Mouse (Mus musculus) small intestine, adult 10 weeks (tissue): ENCODE measurements around the gene Amdhd2. TPM values are rescaled to one million over a fixed set of nuclear protein-coding genes. Genes with fewer than 3 reads are reported as not detected.

Experiments used
- polyA plus RNA-seq: library from polyadenylated mRNA; stranded (reverse); fragments of 350-450 nt; fragmentation: Illumina TruSeq; extraction: RNeasy Lipid Tissue Mini Kit (QIAGEN cat#74804); gene quantifications from one replicate; pipeline ENCODE4 v1.2.3, GENCODE M21; 2014; ENCODE audit warnings: low replicate concordance

Amdhd2 gene
- polyA plus RNA-seq: 0.74 TPM

GRCm38 (mm10) chr17:24163176-24163962, at the start of gene Amdhd2:
Gene Amdhd2, minus strand, starts transcription at chr17:24163766.

GRCm38 (mm10) chr17:24209043-24209915, 45.7 kb upstream of the Amdhd2 start, which contains the start of gene Ntn3:
Gene Ntn3, minus strand, starts transcription at chr17:24209531.

GRCm38 (mm10) chr17:24205284-24205888, 41.8 kb upstream of the Amdhd2 start, which contains the start of gene Tbc1d24:
Gene Tbc1d24, minus strand, starts transcription at chr17:24205562.

GRCm38 (mm10) chr17:24169317-24170065, 5.9 kb upstream of the Amdhd2 start, which contains the start of gene Atp6v0c:
Gene Atp6v0c, minus strand, starts transcription at chr17:24169702.

GRCm38 (mm10) chr17:24150824-24151223, 12.7 kb downstream of the Amdhd2 start, which contains the start of gene Pdpk1:
Gene Pdpk1, minus strand, starts transcription at chr17:24150924.

Other genes starting within 250 kb of the Amdhd2 start
- gene Dcpp3, start 246.3 kb downstream of the Amdhd2 start, polyA plus RNA-seq: not detected
- not detected for gene Sbp, start 222.1 kb downstream of the Amdhd2 start, polyA plus RNA-seq
- gene Sbpl, start 208.5 kb downstream of the Amdhd2 start, polyA plus RNA-seq: not detected
- gene Prss30, start 183.2 kb downstream of the Amdhd2 start, polyA plus RNA-seq: 4.3 TPM
- not detected for gene Prss22, start 165.7 kb downstream of the Amdhd2 start, polyA plus RNA-seq
- gene Prss27, start 125.6 kb downstream of the Amdhd2 start, polyA plus RNA-seq: not detected
- gene Kctd5, start 90.3 kb downstream of the Amdhd2 start, polyA plus RNA-seq: 107 TPM
- 35.3 TPM for gene Pdpk1, start 12.8 kb downstream of the Amdhd2 start, polyA plus RNA-seq
- gene Atp6v0c, start 5.9 kb upstream of the Amdhd2 start, polyA plus RNA-seq: 38.1 TPM
- gene Tbc1d24, start 41.8 kb upstream of the Amdhd2 start, polyA plus RNA-seq: 34.6 TPM
- gene Ntn3, start 45.8 kb upstream of the Amdhd2 start, polyA plus RNA-seq: not detected
- 2.5 TPM for gene Tedc2, start 57.1 kb upstream of the Amdhd2 start, polyA plus RNA-seq
- 1.9 TPM for gene Ccnf, start 87.7 kb upstream of the Amdhd2 start, polyA plus RNA-seq
- gene Abca17, start 187.3 kb upstream of the Amdhd2 start, polyA plus RNA-seq: not detected
- gene Abca3, start 188.2 kb upstream of the Amdhd2 start, polyA plus RNA-seq: 1.4 TPM